Mouse (Mus musculus) spleen, postnatal 14 days (tissue): ENCODE data around the gene Anp32e.
"Not testable (repeated sequence)": the region's sequence is repeated elsewhere in the genome, so short reads cannot be mapped to it uniquely, and the experiment has no call there.

Source experiments
- DNase-seq, 2 experiments: peaks; one replicate each; pipeline ENCODE4 v3.0.0; 2021 to 2022; ENCODE audit warnings: low spot score in 2 of 2

Anp32e gene

DNA sequence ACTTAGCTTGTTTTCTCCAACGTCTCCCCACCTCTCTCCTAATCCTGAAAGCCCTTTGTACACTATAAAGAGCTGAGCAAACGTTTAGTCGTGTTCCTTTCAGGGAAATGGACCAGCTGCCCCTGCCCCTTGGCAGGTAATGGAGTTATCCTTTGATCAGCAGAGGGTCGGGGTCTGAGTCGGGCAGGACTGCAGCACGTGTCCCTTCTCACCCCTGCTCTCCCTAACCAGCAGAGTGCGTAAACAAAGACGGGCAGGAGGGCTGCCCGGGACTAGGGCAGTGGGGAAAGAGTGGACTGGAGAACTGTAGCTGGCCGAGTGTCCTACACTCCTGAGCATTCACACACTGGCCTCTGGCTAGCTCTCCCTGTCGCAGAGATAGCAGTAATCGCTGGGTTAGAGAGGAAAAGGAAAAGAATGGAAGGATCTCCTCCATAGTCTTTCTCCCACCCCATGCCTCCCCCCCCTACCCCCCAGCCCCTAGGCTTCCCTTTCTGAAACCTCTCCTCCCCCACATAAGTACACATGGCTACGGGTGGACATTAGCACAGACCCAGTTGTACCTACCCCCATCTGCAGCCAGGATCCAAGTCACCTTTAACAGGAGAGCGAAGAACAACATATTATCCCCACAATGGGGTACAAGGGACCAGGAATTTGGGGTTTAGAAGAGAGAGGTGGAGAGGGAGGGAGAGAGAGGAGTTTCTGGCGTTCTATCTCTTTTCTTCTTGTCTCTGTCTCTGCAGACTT is 25.1 kb upstream of the Anp32e start:
- no peak for DNase-seq

DNA sequence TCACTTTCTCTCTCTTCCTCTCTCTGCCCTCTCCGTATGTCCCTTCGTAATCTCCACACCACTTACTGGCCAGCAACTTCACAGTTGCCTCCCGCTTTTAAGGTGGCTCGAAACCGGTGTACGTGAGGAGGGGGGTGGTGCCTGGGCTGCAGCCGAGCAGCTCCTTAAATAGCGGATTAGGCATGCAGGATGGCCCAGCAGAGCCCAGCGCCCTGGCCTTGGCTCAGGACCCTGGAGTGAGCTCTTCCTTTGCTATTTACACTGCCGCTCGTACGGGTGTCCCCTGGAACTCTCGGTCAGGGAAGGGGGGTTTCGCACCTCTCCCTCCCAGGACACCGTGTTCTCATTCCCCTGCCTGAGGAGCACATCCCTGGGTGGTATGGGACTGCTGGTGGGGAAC is 24.5 kb upstream of the Anp32e start, which contains the start of gene Car14:
Gene Car14, minus strand, starts transcription at position 124 of the 400 bp plus-strand sequence.
- no peak for DNase-seq

DNA sequence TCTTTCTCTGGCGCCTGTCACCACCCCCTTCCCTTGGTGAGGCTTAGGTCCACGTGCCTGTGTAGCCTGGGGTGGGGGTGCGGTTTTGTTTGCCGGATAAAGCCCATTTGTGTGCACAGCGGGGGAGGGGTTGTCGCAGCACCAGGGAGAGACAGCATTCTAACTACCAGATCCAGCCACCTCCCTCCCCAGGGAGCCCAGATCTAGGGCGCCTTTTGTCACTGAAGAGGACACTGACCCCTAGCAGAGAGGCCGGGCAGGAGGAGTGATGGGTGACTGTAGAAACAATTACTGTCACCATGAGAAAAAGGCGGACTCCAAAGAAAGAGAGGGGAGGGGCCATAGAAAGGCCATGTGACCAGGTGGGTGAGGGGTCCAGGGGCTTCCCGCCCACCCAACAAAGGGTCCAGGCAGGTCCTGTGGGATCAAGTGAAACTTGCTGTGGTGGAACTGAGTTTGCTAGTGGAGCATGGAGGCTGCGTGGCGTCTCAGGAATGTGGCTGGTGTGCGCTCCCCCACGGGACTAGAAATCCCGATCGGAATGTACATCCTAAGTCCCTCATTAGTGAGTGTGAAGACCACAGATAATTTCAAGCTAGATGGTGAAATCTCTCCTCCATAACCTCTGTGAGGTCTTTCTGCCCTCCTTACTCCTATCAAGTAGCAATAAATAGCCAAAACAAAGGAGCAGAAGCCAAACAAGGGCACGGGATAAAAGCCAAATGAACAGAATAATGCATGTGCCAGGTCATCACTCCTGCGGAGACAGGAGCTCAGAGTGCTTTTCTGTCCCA is 23.7 kb upstream of the Anp32e start:
- DNase-seq = no peak

DNA sequence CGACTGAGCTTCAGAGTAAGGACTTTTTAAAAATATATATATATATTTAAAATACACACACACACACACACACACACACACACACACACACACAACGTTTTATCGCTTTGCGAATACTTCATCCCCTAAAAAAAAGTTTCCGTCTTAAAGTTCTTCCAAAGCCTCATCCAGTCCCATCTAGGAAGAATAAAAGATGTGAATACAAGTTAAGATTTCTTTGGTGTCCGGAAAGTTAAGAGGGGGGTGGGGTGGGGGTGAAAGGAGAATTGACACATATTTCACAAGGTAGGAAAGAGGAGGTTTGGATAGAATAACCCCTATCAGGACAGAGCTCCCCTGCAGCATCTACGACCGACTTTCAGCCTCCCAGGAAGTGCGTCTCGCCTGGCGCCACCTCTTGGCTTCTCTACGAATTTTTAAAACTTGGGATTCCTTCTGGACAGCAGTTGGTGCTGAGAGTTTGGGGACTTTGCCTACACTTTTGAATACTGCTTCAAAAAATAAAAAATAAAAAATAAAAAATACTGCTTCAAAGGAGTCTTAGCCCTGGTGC is 23.0 kb upstream of the Anp32e start:
- no peak for DNase-seq

DNA sequence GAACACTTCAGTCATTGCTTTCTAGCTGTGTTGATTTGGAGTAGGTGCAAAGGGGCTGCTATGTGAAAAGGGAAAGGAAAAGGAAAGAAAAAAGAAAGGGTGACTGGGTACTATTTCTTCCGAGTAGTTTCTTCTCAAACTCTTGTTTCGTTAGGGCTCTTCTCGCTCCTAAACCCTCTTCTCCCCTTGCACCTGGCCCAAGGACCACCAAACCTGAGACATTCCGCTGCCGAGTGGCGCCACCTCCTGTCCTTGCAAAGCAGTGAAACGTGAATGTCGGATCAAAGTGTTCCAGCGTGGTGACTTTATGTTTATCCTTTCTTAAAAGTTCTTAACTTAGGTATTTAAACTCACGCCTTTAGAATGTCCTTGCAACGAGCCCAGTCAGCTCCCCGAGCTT is 22.2 kb upstream of the Anp32e start:
- DNase-seq = peak in 1 of 2 experiments; percentile 48

DNA sequence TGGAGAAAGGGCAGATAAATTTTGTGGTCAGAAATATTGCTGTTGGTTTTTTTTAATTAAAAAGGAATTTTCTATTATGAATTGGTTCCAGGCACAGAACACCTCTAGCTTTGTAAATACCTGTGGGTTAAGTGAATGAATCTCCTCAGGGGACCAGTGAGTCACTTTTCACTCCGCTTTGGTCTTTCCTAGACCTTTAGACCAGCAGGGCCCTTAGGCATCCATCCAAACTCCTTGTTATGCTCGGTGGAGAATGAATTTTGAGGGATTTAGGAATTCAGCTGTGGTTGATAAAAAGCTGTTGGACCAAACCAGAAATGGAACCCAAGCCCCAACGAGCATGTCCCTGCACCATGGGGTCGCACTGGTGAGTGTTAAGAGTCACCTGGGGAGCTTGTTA is 21.4 kb upstream of the Anp32e start:
- no peak for DNase-seq

DNA sequence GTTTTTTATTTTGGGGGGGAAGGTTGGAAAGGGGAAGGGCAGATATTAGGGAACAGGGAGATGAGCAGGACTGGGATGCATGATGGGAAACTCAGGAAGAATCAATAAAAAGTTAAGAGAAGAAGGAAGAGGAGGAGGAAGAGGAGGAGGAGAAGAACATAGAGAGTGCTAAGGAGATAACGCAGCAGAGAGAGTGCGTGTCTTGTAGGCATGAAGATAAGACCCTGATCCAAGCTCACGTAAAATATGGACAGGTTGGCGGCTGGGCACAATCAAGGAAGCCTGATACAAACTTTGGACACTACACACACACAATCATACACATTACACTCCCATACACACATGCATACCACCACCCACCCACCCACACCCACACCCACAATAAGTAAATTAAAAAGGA is 14.3 kb upstream of the Anp32e start:
- no peak for DNase-seq

DNA sequence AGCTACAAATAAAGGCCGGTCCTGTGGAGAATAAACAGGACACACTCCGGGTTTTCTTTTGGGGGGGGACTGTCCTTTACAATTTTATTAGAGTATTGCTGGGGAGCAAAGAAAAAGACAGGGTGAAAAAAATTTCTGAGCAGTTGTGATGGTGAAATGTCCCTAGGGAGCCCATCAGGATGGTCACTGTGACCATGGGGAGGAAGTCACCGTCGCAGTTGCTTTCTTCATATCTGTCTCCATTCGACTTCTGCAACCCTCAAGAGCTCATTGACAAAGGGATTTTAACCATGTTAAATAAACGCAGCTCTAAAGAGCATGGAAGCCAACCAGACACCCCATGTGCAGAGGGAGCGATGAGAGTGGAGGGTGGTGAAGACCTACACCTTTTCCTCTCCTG is 12.3 kb upstream of the Anp32e start:
- no peak for DNase-seq

DNA sequence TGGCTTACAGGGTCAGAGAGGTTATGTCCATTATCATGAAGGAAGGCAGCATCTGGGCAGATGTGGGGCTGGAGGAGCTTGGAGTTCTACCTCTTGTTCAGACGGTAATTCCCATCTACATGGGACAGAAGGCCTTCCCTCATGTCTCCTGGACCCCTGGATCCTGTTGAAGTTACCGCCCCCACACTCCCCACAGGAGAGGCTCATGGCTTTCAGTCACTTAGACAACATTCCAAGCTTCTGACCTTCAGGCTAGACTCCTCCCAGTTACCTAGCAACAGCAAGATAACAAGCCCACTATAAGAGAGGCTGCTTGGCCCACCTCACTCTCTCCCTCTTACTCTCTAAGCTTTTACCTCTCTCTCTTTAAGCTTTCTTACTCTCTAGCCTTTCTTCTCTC is 8.5 kb upstream of the Anp32e start:
- DNase-seq = not testable (repeated sequence)

DNA sequence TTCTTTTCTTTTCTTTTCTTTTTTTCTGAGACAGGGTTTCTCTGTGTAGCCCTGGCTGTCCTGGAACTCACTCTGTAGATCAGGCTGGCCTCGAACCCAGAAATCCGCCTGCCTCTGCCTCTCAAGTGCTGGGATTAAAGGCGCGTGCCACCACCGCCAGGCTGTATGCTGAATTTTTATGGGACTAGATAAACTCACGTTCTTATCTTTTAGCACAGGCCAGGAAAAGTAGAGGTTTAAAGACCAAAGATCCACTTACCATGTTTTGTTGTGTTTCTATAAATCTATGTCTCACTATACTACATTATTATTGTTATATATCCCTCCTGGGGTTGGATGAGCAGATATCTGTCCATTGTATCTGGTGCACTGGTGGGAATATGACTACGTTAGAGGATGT is 5.6 kb upstream of the Anp32e start:
- not testable (repeated sequence) for DNase-seq

DNA sequence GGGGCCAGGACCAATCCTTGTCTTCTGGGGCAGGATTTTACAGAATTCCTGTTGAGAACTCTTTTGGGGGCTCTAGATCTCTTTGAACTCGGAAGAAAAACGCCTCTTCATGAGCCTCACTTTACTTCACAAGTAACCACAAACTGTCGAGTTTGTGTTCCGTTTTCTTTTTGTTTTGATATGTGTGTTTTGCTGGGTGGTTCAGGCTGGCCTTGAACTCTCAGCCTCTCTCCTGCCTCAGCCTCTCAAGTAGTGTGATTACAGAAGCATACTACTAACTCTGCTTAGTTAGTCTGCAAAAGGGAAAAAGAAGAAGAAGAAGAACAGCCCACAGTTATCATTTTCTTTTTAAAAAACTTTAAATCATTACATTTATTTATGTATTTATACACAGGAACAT is 4.9 kb upstream of the Anp32e start:
- DNase-seq = no peak

DNA sequence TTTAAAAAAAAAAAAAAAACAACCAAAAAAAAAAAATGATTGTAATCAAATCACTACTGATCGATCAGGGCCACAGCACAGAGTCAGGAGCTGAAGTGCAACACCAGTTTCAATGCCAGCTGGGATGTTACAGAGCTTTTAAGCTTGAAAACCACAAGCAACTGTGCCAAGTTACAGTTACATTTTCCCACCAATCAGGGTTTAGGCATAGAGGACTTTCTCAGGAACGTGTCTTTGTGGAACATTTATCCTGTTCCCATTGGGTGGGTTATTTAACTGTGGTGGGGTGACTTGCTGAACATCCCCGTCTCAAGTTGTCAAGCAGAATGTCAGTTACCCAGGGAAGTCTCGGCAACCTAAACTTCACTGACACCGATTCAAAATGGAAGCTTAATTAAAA is 4.0 kb upstream of the Anp32e start:
- DNase-seq = no peak

DNA sequence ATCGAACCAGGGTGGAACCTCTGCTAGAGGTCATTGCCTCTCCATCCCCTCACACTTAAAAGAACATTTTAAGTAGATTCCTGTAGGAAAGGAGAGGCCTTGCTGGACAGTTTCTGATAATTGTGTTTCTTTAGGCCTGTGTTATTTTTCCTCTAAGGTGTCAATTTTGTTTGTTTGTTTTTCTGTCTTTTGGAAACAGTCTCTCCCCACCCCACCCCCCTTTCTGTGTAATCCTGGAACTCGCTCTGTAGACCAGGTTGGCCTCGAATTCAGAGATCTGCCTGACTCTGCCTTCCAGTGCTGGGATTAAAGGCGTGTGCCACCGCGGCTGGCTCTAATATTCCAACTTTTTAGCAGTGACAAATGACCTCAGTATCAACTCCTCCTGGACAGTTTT is 787 bp upstream of the Anp32e start:
- DNase-seq = no peak

DNA sequence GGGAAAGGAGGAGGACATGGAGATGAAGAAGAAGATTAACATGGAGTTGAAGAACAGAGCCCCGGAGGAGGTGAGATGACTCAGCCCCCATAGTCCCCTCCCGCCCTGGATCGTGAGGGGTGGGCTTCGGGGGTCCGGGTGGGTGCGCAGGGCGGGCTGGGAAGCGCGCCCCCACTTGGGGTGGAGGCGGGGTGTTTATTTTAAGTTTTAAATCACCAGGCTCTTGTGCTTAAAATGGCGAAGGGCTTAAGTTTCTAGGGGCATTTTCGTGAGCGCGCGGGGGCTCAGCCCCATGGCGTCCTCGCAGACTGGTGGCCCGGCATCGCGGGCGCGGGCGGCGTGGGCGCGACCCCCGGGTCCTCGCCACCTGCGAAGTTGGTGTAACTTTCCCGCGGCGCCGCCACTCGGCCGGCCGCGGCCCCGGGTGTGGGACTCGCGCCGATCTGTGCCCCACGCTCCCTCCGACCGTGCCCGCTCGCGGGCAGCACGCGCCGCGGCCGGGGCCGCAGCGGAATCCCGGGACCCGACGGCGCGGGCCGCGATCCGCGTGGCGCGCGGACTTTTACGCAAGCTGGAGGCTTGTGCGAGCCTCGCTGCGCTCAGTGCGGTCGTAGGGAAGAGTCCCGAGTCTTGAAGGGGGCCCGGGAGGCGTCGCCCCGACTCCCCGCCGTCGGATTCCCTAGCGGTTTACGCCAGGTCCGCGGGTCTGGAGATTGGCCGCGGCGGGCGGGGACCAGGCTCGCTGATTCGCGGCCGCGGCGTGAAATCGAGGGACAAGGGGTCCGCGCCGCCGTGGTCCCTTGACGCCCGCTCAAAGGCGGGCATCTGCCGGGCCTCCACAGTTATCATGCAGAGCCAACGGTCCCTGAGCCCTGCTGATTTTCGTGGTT is 780 bp downstream of the Anp32e start:
- peak; percentile 32 to 55 for DNase-seq

DNA sequence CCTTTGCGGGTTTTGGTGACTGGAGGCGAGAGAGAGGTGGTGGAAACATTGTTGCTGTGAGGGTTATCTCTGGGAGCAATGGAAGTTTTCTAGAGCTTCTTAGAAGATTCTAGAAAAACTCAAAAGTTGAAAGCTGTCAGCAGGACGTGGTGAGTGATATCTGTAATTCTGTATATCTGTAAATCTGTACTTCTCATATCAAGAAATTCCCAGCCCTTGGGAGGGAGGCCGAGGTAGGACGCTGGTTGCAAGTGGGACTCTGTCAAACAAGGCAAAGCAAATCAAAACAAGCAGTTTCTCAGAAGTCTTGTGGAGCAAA is 1.4 kb downstream of the Anp32e start:
- no peak for DNase-seq

DNA sequence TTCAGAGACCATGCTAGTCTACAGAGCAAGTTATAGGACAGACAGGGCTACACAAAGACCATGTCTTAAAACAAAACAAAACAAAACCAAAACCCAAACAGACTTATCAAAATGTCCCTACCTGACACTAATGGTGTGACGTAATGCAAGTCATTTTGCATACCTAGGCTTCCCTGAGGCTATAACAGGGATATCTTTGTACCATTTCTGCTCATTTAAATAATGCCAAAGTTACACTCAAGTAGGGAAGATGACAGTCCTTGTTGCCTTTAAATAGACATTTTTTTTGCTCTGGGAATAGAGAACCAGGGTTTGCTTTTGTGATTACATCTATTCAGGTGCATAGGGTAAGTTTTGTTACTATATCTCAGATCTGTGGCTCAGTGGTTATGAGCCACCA is 2.4 kb downstream of the Anp32e start:
- DNase-seq = no peak

DNA sequence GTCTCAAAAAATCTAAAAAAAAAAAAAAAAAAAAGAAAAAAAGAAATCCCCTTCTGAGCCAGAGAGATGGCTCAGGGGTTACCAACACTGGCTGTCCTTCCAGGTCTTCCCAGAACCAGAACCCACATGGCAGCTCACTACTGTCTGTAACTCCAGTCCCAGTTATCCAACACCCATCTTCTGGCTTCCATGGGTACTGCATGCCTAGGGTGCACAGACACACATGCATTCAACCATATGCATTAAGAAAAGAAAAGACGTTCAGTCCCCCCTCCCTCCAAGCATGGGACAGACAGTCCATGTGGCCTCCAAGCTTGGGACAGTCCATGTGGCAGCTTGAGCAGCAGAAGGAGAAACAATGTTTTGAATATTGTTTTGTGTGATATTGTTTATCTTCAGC is 3.1 kb downstream of the Anp32e start:
- DNase-seq = no peak

DNA sequence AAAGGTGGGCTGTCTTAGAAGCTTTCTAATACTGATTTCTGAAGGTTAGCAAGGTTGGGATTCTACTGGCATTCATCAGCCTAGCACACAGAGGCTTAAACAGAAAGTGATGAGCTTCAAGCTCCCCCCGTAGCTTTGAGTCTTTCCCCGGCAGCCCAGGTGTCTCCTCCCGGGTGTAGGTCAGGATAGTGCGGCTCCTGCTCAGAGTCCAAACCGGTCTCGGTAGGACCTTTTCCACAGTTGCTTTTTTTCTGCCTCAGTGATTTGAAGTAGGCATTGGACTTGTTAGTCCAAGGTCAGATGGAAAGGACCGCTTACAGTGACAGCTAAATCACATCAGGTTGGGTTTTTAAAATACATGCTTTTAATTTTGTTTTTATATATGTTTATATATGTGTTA is 3.5 kb downstream of the Anp32e start:
- no peak for DNase-seq

DNA sequence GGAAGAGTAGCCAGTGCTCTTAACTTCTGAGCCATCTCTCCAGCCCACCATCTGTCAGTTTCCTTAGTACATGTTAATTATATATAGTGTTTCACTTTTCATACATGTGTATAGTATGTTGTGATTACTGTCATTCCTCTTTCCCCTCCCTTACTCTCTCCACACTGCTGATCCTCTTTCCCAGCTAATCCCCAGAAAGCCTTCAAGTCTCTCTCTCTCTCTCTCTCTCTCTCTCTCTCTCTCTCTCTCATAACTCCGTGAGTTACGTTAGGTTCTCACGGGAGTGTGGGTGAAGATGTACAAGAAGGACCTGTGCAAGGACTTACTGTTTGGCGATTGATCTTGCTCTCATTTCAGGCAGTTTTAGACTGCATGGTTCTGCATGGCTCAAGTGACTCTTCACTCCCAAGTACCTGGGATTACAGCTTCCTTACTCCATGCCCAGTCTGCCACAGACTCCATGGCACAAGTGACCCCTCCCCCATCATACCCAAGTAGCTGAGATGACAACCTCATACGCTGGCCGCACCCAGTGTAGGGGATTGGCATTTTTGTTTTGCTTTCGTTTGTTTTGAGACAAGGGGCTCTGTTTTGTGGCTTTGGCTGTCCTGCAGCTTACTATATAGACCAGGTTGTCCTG is 4.2 kb downstream of the Anp32e start:
- DNase-seq = no peak

DNA sequence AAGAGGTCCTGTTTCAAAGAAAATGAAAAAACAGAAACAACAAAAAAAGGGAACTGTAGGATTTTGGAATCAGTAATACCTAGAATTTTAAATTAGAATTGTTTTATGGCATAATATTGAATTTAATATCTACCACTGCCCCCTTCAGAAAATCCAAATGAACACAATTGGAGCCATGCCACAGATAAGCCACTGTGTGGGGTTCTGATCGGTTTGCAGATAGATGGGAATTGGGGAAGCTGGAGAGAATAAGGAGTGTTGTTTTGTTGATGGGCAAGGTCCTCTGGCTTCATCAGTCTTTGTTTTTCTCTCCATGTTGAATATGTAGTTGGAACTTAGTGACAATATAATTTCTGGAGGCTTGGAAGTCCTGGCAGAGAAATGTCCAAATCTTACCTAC is 5.4 kb downstream of the Anp32e start:
- DNase-seq = no peak

DNA sequence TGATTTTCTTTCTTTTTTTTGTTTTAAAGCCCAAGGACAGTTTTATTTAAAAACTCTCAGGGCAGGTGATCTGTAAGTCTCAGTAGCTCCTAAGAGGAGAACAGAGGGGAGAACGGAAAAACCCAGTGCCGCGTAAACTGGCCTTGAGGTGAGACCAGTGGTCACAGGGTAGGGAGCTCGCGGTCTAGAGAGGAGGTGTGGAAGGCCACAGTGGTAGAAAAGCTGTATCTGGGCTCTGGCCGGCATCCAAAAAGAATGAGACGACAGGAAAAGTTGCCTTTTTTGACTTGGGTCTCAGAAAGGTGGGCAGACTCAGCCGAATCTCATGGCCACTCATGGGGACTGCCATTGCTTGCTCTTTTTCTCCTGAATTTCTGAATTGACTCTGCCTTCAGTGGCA is 9.2 kb downstream of the Anp32e start:
- DNase-seq = no peak

DNA sequence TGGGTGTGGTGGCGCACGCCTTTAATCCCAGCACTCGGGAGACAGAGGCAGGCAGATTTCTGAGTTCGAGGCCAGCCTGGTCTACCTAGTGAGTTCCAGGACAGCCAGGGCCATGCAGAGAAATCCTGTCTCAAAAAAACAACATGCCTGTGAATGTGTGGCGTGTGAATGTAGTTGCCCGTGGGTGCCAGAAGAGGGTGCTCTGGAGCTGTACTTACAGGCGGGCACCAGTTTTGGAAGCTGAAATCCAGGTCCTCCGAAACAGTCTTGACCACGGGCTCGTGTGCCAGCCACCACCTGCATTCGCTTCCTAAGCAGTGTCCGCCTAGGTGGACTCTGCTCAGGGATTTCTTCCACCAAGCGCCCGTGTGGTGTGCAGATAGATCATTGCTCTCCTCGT is 9.8 kb downstream of the Anp32e start:
- DNase-seq = peak in 1 of 2 experiments; percentile 33
